Mouse (Mus musculus) regulatory T cell (primary cell): ENCODE results near the gene Tmem231.

Experiments
- in situ Hi-C: fragments of 300-600 bp; cut with MboI, MseI; formaldehyde crosslinking; loops from one replicate; pipeline ENCODE4 v1.15.1; 2025; ENCODE audit warnings: high pct_unique_total_duplicates

Gene Tmem231

DNA sequence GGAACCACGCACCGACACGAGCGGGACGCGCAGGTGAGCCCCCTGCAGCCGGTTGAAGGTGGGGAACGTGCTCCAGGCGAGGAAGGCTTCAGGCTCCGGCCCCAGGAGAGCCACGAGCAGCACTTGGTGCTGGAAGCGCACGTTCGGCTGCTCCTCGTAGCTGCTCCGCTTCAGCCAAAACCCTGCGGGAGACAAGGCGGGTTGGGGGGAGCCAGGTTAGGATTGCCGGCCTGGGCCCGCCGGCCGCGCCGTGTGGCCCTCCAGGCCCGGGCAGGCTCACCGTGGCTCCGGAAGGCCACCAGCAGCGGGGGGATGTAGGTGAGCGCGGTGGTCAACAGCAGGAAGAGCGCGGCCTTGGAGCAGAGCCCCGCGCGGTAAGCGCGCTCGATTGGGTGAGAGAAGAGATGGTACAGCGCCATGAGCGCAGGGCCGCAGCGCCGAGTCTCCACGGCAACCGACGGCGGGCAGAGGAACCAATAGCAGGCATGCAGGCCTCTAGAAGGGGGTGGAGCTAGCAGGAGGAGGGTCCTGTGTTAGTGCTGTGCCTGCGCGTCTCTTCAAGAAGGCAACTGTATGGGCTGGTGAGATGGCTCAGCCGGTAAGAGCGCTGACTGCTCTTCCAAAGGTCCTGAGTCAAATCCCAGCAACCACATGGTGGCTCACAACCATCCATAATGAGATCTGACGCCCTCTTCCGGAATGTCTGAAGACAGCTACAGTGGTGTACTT lies at the start of gene Tmem231:
Tmem231 (minus strand) TSS at position 534 of the 729 bp plus-strand sequence.
- in situ Hi-C loops = no loop called here

GRCm38 (mm10) chr8:111982116-111982515 lies 48.4 kb upstream of the Tmem231 start:
- in situ Hi-C loops = no loop called here

GRCm38 (mm10) chr8:111978147-111978546 lies 44.5 kb upstream of the Tmem231 start:
- in situ Hi-C loops = no loop called here

DNA sequence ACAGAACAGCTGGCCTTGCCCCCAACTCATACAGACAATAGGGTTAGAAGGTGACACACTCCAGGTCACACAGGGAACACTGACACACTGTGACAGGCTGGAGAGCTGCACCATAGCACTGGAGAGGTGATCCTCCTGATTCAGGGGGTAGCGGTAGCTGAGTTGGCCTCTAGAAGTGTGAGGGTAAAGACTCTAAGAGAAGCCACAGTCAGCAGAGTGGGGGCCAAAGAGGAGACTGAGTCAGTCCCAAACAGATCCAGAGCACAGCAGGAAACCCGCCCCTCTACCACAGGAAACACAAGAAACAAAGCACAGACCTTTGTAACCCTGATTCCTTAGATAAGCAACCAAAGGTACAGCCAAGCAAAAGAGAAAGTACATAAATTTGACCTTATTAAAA lies 42.6 kb upstream of the Tmem231 start:
- in situ Hi-C loops = no loop called here

- in situ Hi-C loops = no loop called here
Measured at GRCm38 (mm10) chr8:111975706-111976105, 42.0 kb upstream of the Tmem231 start.

DNA sequence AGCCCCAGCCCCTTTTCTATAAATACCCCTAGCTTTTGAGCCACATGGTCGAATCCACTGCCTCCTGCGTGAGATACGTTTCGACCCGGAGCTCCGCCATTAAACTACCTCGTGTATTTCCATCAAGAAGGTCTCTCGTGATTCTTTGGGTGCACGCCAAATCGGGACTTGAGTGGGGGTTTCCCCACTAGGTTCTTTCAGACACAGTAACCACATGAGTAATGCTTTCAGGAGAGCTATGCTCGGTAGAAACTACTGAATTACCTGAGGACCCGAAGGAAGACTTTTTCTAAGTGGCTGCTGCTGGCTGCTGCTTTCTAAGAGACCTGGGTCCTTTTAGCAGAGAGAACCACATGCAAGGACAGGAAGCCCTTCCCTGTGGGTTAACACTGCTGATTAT lies 40.5 kb upstream of the Tmem231 start:
- in situ Hi-C loops = no loop called here

- in situ Hi-C loops = no loop called here
Measured at GRCm38 (mm10) chr8:111968991-111969390, 35.3 kb upstream of the Tmem231 start.

- in situ Hi-C loops = no loop called here
Measured at GRCm38 (mm10) chr8:111968541-111968940, 34.9 kb upstream of the Tmem231 start.

- in situ Hi-C loops = no loop called here
Measured at GRCm38 (mm10) chr8:111967246-111967870, 33.7 kb upstream of the Tmem231 start.

DNA sequence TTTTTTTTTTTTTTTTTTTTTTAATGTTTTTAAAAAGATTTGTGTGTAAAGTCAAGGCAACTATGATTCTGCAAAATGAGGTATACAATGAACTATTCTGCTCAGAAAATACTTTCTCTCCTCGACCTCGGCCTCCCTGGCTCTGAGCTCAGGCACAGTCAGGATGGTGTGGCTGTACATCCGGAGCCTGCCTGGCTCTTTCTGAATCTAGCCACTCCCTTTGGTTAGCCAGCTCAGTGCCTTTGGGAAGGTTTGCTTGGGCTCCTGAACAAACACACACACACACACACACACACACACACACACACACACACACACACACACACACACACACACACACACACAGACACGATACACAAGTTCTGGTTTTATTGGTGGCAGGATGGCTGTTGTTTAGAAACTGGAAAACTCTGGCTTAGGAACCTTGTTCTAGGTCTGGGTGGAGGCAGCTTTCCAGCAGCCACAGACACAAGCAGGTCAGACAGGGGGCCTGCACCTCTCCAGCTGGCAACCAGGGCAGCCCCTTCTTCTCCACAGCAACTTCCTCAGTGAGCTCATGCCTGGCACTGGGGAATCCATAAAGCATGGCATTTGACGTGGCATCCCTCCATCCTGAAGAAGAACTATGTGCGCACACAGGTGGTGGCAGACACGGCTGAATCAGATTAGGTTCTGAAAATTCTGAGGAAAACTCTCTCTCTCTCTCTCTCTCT lies 31.3 kb upstream of the Tmem231 start:
- in situ Hi-C loops = no loop called here

GRCm38 (mm10) chr8:111964351-111964750 lies 30.7 kb upstream of the Tmem231 start:
- in situ Hi-C loops = no loop called here

GRCm38 (mm10) chr8:111963546-111963945 lies 29.9 kb upstream of the Tmem231 start:
- in situ Hi-C loops = no loop called here

DNA sequence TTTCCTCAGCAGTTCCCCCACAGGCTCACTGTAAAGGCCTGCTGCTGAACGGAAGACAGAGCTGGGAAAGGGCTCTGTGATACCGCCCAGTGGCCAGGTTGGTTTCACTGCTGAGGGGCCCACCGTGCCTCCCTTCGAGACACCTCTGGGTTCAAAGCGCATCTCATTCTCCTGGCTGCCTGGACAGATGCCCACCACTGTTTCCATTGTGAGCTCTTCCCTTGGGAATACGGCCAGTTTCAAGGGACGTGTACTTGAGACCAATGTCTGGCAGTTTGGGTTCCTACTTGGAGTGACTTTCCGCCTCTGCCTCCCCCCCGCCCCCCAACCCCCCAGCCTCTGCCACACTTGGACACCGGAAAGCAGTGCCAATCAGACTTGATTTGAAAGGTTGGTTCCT lies 29.4 kb upstream of the Tmem231 start:
- in situ Hi-C loops = no loop called here

- in situ Hi-C loops = no loop called here
Measured at GRCm38 (mm10) chr8:111962589-111962988, 28.9 kb upstream of the Tmem231 start.

GRCm38 (mm10) chr8:111961330-111961729 lies 27.6 kb upstream of the Tmem231 start:
- in situ Hi-C loops = no loop called here

- in situ Hi-C loops = no loop called here
Measured at GRCm38 (mm10) chr8:111960591-111961321, 27.1 kb upstream of the Tmem231 start.

- in situ Hi-C loops = no loop called here
Measured at GRCm38 (mm10) chr8:111957231-111957630, 23.6 kb upstream of the Tmem231 start.

DNA sequence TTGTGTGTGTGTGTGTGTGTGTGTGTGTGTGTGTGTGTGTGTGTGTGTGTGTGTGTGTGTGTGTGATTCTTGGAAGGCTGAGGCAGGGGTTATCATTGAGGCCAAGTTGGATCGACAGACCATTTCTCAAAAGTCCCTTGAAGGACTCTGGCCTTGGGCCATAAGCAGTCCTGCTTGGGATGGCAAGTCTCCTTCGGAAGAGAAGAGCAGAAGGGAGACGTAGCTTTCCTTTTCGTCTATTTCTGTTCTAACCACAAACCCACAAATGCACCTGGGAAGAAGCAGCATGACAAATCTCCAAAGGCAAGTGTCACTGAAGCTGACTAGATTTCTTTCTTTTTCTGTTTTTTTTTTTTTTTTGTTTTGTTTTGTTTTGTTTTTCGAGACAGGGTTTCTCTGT lies 22.2 kb upstream of the Tmem231 start:
- in situ Hi-C loops = no loop called here

GRCm38 (mm10) chr8:111954844-111955594 lies 21.3 kb upstream of the Tmem231 start:
- in situ Hi-C loops = no loop called here

DNA sequence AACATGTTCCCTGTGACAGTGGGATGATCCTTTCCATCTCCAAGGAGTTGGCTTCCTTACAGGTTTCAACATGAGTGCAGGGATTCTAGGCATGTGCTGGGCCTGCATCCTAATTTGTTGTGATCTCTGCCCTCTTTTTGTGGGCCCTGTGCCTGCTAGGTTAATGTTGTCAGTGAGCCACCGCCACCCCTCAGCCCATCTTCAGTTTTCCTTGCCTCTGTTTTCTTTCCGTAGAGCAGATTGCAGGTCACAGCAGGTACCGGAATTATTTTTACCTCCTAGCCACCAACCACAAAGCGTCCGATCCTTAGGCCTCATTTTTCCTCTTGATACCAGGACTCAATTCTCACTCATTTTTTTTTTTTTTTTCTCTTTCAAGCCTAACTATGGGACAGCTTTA lies 18.3 kb upstream of the Tmem231 start:
- in situ Hi-C loops = no loop called here

GRCm38 (mm10) chr8:111951317-111951716 lies 17.6 kb upstream of the Tmem231 start:
- in situ Hi-C loops = no loop called here
